In genomic region chr13:32115468-32115867, GRCm38 (mm10) we compare ENCODE assay signal across 16 mouse cellular contexts.
"Had no signal": no experiment of that assay in that cellular context is flagged by ENCODE, and none has a peak within 500 bp of the region (broad histone marks: within the 10 kb centered on the region; RNA-seq: fewer than 3 reads in every experiment).

No protein-coding gene starts in this region.

- H3K36me3 ChIP-seq: neural tube, embryonic 13.5 days; neural tube, embryonic 15.5 days; stomach, embryonic 15.5 days had no signal

- H3K4me1 ChIP-seq: neural tube, embryonic 13.5 days; neural tube, embryonic 15.5 days; stomach, embryonic 15.5 days had no signal

- H3K9me3 ChIP-seq: neural tube, embryonic 13.5 days; neural tube, embryonic 15.5 days; stomach, embryonic 15.5 days had no signal

- H3K27ac ChIP-seq: neural tube, embryonic 13.5 days; neural tube, embryonic 15.5 days; stomach, embryonic 15.5 days; stomach, postnatal 0 days had no signal

- DNase-seq: retina, postnatal 1 day; right cerebral cortex, adult 18-20 months; right cerebral cortex, postnatal 14 days; right cerebral cortex, postnatal 25 days; right cerebral cortex, postnatal 4 days; spleen, adult 18-20 months; thymus, adult 18-20 months; thymus, adult 2 months; thymus, postnatal 14 days; thymus, postnatal 25 days; thymus, postnatal 36 days; thymus, postnatal 4 days had no signal

- H3K4me3 ChIP-seq: neural tube, embryonic 13.5 days; neural tube, embryonic 15.5 days; stomach, embryonic 15.5 days had no signal

- H3K27me3 ChIP-seq: neural tube, embryonic 13.5 days; neural tube, embryonic 15.5 days; stomach, embryonic 15.5 days had no signal
